27 mouse cellular contexts compared by ENCODE assay signal in the genomic region with DNA sequence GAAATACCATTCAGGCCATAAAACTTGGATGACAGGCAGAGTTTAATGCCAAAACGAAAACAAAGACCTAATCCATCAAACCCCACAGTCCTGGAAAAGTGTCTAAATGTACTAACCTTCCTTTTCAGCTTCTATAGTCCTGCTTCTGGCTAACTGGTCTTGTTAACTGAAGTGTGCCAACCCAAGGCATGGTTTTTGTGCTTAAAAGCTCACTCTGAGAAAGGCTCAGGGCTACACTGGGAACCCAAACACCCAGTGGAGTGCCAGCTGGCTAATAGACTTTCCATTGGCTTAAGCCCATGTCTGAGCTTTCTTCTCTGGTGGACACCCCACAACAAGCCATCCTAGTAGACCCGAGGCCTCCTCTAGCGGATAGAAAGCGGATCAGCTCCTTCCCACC.
DNase-seq lines count a peak whose midpoint lies in the region; ATAC-seq and TF ChIP-seq lines count a peak whose summit lies in the region.
"Had no signal": no experiment of that assay in that cellular context is flagged by ENCODE, and none has a peak within 500 bp of the region (broad histone marks: within the 10 kb centered on the region; RNA-seq: fewer than 3 reads in every experiment).

No protein-coding gene starts in this region.

- H3K4me1 ChIP-seq in forebrain, postnatal 0 days (ENCODE audit: insufficient read depth), result peaks cover 16% of the 10 kb centered on the region
- H3K4me1 ChIP-seq in forebrain, embryonic 12.5 days, result peaks cover 26% of the 10 kb centered on the region
- H3K4me1 ChIP-seq: liver, embryonic 13.5 days had no signal

- no peaks in the 10 kb centered on the region for H3K9me3 ChIP-seq in forebrain, postnatal 0 days (ENCODE audit: low read length)
- H3K9me3 ChIP-seq in forebrain, embryonic 12.5 days, result 0 out of 2 replicates have a peak, but pooled peaks cover 6% of the 10 kb centered on the region
- H3K9me3 ChIP-seq: heart, embryonic 12.5 days; liver, embryonic 13.5 days; neural tube, embryonic 12.5 days had no signal

- H3K9ac ChIP-seq in forebrain, postnatal 0 days, result no peak overlapping the region
- no peak overlapping the region for H3K9ac ChIP-seq in forebrain, embryonic 12.5 days
- H3K9ac ChIP-seq: heart, embryonic 12.5 days; liver, embryonic 13.5 days; neural tube, embryonic 12.5 days had no signal

- 0 out of 2 replicates have a peak, but pooled peaks have one; percentile 10 for TF ChIP-seq CTCF in forebrain, postnatal 0 days (IDR thresholded peaks at IDR 0.05; ENCODE audit: low read depth)
- TF ChIP-seq CTCF in brain, embryonic 14.5 days (IDR thresholded peaks at IDR 0.05; ENCODE audit: borderline replicate concordance, extremely low read depth, insufficient read depth, insufficient read length), result no peak

- peak; percentile 66 to 70 for DNase-seq in cerebellum, postnatal 10 days
- DNase-seq in forebrain, postnatal 0 days, result peak; percentile 65
- DNase-seq in left cerebral cortex, postnatal 4 days, result peak; percentile 41
- DNase-seq in left cerebral cortex, adult 11 months (ENCODE audit: low spot score), result no peak
- DNase-seq in brain, embryonic 14.5 days (ENCODE audit: low read depth), result peak; percentile 77
- DNase-seq: adrenal gland, adult 8-10 months; cerebellum, adult 11 months; heart, adult 2 months; heart, postnatal 4 days; kidney, adult 9 months; kidney, postnatal 10 days; layer of hippocampus, adult 9-11 months; liver, embryonic 13.5 days; lung, adult 2 months; lung, postnatal 14 days; right cerebral cortex, adult 18-20 months; thymus, postnatal 4 days had no signal

- intact Hi-C loops in left cerebral cortex, postnatal 4 days (cut with DNase I), result no loop called here

- no peak overlapping the region for H3K27ac ChIP-seq in forebrain, postnatal 0 days (ENCODE audit: low read depth, low read length)
- no peak overlapping the region for H3K27ac ChIP-seq in forebrain, embryonic 12.5 days
- H3K27ac ChIP-seq: heart, adult 2 months; left cerebral cortex, adult 2 months; liver, embryonic 13.5 days; neural tube, embryonic 12.5 days had no signal

- no peaks in the 10 kb centered on the region for H3K27me3 ChIP-seq in forebrain, postnatal 0 days (ENCODE audit: insufficient read depth, low read length)
- H3K27me3 ChIP-seq in forebrain, embryonic 12.5 days, result 0 out of 2 replicates have a peak, but pooled peaks cover 3% of the 10 kb centered on the region
- H3K27me3 ChIP-seq: neural tube, embryonic 12.5 days had no signal

- no peak for ATAC-seq in cerebellum, adult (ENCODE audit: insufficient number of reproducible peaks, low FRiP score, low TSS enrichment)
- ATAC-seq in forebrain, postnatal 0 days, result peak; percentile 52
- ATAC-seq in forebrain, embryonic 12.5 days (ENCODE audit: low FRiP score), result no peak
- ATAC-seq: intestine, postnatal 0 days; midbrain, embryonic 16.5 days had no signal

- WGBS in forebrain, postnatal 0 days, result 61% methylated on average over 4 of the region's 4 CpGs
- 89% methylated on average over 4 of the region's 4 CpGs for WGBS in forebrain, embryonic 12.5 days

- no peaks in the 10 kb centered on the region for H3K36me3 ChIP-seq in forebrain, postnatal 0 days (ENCODE audit: insufficient read depth)
- H3K36me3 ChIP-seq in forebrain, embryonic 12.5 days (replicated peaks), result no peaks in the 10 kb centered on the region
- H3K36me3 ChIP-seq: G1E; heart, embryonic 12.5 days; liver, embryonic 13.5 days; midbrain, embryonic 10.5 days; neural tube, embryonic 12.5 days had no signal

- H3K4me2 ChIP-seq in forebrain, postnatal 0 days (ENCODE audit: low read depth), result no peak overlapping the region
- H3K4me2 ChIP-seq in forebrain, embryonic 12.5 days, result no peak overlapping the region
- H3K4me2 ChIP-seq: heart, embryonic 12.5 days; liver, embryonic 13.5 days; neural tube, embryonic 12.5 days had no signal

- TF ChIP-seq POLR2A in brain, embryonic 14.5 days (IDR thresholded peaks at IDR 0.05; ENCODE audit: borderline replicate concordance, extremely low read depth, insufficient read depth, insufficient read length, poor library complexity, severe bottlenecking), result no peak

- no peak overlapping the region for H3K4me3 ChIP-seq in forebrain, postnatal 0 days (ENCODE audit: low read depth, low read length)
- H3K4me3 ChIP-seq in forebrain, embryonic 12.5 days (replicated peaks), result no peak overlapping the region
- H3K4me3 ChIP-seq: heart, adult 2 months; heart, embryonic 12.5 days; left cerebral cortex, adult 2 months; liver, embryonic 13.5 days; midbrain, embryonic 10.5 days; myocyte; neural tube, embryonic 12.5 days had no signal
